In the genomic region with DNA sequence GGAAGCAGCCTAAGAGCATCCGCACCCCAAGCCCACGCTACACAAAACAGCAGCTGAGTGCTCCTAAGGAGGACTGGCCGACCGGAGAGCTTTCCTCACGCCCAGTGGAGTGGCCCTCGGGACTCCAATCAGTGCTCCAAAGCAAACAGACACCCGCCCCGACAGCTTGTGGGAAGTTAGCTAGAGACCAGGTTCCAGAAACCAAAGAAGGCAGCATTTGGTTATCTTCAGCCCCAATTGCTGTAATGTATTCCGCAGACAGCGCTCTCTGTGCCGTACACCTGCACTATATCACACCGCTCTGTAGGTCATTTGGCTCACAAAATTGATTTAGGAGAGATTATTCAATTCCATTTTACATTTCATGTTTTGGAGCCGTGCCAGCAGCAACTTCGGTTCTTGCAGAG, we compare ENCODE assay signal across 9 mouse cellular contexts. TPM values are rescaled to one million over a fixed set of nuclear protein-coding genes. Genes with fewer than 3 reads are reported as not detected.
DNase-seq lines count a peak whose midpoint lies in the region; ATAC-seq and TF ChIP-seq lines count a peak whose summit lies in the region.
"Had no signal": no experiment of that assay in that cellular context is flagged by ENCODE, and none has a peak within 500 bp of the region (broad histone marks: within the 10 kb centered on the region; RNA-seq: fewer than 3 reads in every experiment).

No protein-coding gene starts in this region.

- H3K4me1 ChIP-seq in kidney, adult 2 months (ENCODE audit: control insufficient read depth, insufficient read depth, low read length), result 0 out of 2 replicates have a peak, but pooled peaks cover 2% of the 10 kb centered on the region
- H3K4me1 ChIP-seq in heart, embryonic 14.5 days (ENCODE audit: control insufficient read depth in 2 of 2, insufficient read depth in 2 of 2, low read length in 2 of 2), result peaks cover 5 to 11% of the 10 kb centered on the region in 2 experiments; a peak in 2 of 4 replicates
- H3K4me1 ChIP-seq in neural tube, embryonic 14.5 days (ENCODE audit: control insufficient read depth, insufficient read depth, low read length), result no peaks in the 10 kb centered on the region

- H3K36me3 ChIP-seq in kidney, adult 2 months (ENCODE audit: control insufficient read depth, insufficient read depth, low read length), result no peaks in the 10 kb centered on the region
- H3K36me3 ChIP-seq in heart, embryonic 14.5 days (ENCODE audit: control insufficient read depth, insufficient read depth, low read length), result no peaks in the 10 kb centered on the region
- no peaks in the 10 kb centered on the region for H3K36me3 ChIP-seq in neural tube, embryonic 14.5 days (ENCODE audit: control insufficient read depth, insufficient read depth, low read length)
- H3K36me3 ChIP-seq: G1E had no signal

- no peak for ATAC-seq in heart, embryonic 14.5 days (ENCODE audit: insufficient number of reproducible peaks, insufficient read depth, low FRiP score, low read depth)
- peak; percentile 35; the same call in 1 of the 2 replicates for ATAC-seq in neural tube, embryonic 14.5 days (ENCODE audit: low read depth)

- no peak overlapping the region for H3K9ac ChIP-seq in heart, embryonic 14.5 days (ENCODE audit: low read length)
- no peak overlapping the region; the same call in 1 of the 2 replicates for H3K9ac ChIP-seq in neural tube, embryonic 14.5 days (replicated peaks; ENCODE audit: low read depth, low read length)

- no peaks in the 10 kb centered on the region for H3K9me3 ChIP-seq in heart, embryonic 14.5 days (ENCODE audit: control insufficient read depth, low read length)
- H3K9me3 ChIP-seq in neural tube, embryonic 14.5 days (ENCODE audit: control insufficient read depth, low read length), result no peaks in the 10 kb centered on the region
- H3K9me3 ChIP-seq: G1E had no signal

- no peak for TF ChIP-seq CTCF in kidney, adult 2 months (conservative IDR thresholded peaks at IDR 0.05; ENCODE audit: insufficient read depth, insufficient read length, low read depth, low read length)

- 0 out of 2 replicates have a peak overlapping the region, but pooled peaks have one; percentile 10 for H3K27ac ChIP-seq in kidney, adult 2 months (ENCODE audit: insufficient read depth, low read depth, low read length)
- no peak overlapping the region for H3K27ac ChIP-seq in heart, embryonic 14.5 days (replicated peaks in 1 of 2; ENCODE audit: control insufficient read depth in 1 of 2, insufficient read depth in 1 of 2, low read depth in 2 of 2, low read length in 2 of 2)
- H3K27ac ChIP-seq in neural tube, embryonic 14.5 days (ENCODE audit: low read depth, low read length), result peak overlapping the region; percentile 52

- H3K27me3 ChIP-seq in kidney, adult 2 months (replicated peaks; ENCODE audit: control insufficient read depth, insufficient read depth, low read length), result no peaks in the 10 kb centered on the region
- no peaks in the 10 kb centered on the region for H3K27me3 ChIP-seq in heart, embryonic 14.5 days (ENCODE audit: control insufficient read depth, insufficient read depth, low read length)
- H3K27me3 ChIP-seq in neural tube, embryonic 14.5 days (ENCODE audit: control insufficient read depth, insufficient read depth, low read length), result no peaks in the 10 kb centered on the region

- 0 out of 2 replicates have a peak overlapping the region, but pooled peaks have one; percentile 0 for H3K4me3 ChIP-seq in kidney, adult 2 months (ENCODE audit: insufficient read depth, low read depth, low read length)
- H3K4me3 ChIP-seq in heart, embryonic 14.5 days (ENCODE audit: control insufficient read depth in 1 of 2, insufficient read depth in 1 of 2, low read depth in 1 of 2, low read length in 2 of 2), result no peak overlapping the region
- no peak overlapping the region for H3K4me3 ChIP-seq in neural tube, embryonic 14.5 days (ENCODE audit: low read depth, low read length)

- DNase-seq in kidney, adult 2 months, result peak; percentile 32
- no peak for DNase-seq in kidney, adult 8-10 months
- peak; percentile 48 for DNase-seq in liver
- no peak for DNase-seq in ovary, postnatal 10 days (ENCODE audit: low spot score)
- DNase-seq in adrenal gland, adult 8-10 months, result no peak
- no peak for DNase-seq in urinary bladder, adult 2 months (ENCODE audit: low spot score)

- peak overlapping the region; percentile 3; the same call in 1 of the 2 replicates for H3K4me2 ChIP-seq in heart, embryonic 14.5 days (ENCODE audit: low read length)
- H3K4me2 ChIP-seq in neural tube, embryonic 14.5 days (ENCODE audit: low read depth, low read length), result peak overlapping the region; percentile 26

- 49% methylated on average over 14 of the region's 14 CpGs for WGBS in kidney, adult 2 months
- 62% methylated on average over 14 of the region's 14 CpGs for WGBS in heart, embryonic 14.5 days
- 73% methylated on average over 14 of the region's 14 CpGs for WGBS in neural tube, embryonic 14.5 days

- TF ChIP-seq POLR2A in kidney, adult 2 months (IDR thresholded peaks at IDR 0.05; ENCODE audit: low read depth, low read length), result no peak

RNA-seq across cellular contexts. Expression of a gene that starts 55.7 kb away (rescaled TPM):
- polyA plus RNA-seq in kidney, adult 2 months (2012; rRNA removed), result 19.1 and 23.5 TPM in 2 replicates
- polyA plus RNA-seq in heart, embryonic 14.5 days (2014; fragmentation: Nextera tagmentation; extraction: Ambion mirVana), result 4.0 and 6.3 TPM in 2 replicates
- 45.8 and 60.8 TPM in 2 replicates for polyA plus RNA-seq in neural tube, embryonic 14.5 days (2014; fragmentation: Nextera tagmentation; extraction: Ambion mirVana)
- 10 to 100 TPM; 31.7 to 46.9 (median 35.9) TPM for total RNA-seq in adrenal gland, adult 8-10 months (2022)
- 32.0 and 35.4 TPM in 2 replicates for polyA plus RNA-seq in urinary bladder, adult 2 months (2012; rRNA removed)
- total RNA-seq: G1E had no signal
- polyA plus RNA-seq: G1E had no signal

Comparison
In these comparisons a context has a peak if more than half of its experiments do, and no peak if none do; other contexts are left out.
1. DNase-seq: peak in kidney, adult 2 months (single experiment) and liver (single experiment); none in kidney, adult 8-10 months (0 of 2), ovary, postnatal 10 days (single experiment), adrenal gland, adult 8-10 months (single experiment) and urinary bladder, adult 2 months (single experiment).
2. H3K27ac ChIP-seq: peak in kidney, adult 2 months (single experiment) and neural tube, embryonic 14.5 days (single experiment); none in heart, embryonic 14.5 days (0 of 2).